Mouse (Mus musculus): ENCODE data around the gene Efcab2.

DNA sequence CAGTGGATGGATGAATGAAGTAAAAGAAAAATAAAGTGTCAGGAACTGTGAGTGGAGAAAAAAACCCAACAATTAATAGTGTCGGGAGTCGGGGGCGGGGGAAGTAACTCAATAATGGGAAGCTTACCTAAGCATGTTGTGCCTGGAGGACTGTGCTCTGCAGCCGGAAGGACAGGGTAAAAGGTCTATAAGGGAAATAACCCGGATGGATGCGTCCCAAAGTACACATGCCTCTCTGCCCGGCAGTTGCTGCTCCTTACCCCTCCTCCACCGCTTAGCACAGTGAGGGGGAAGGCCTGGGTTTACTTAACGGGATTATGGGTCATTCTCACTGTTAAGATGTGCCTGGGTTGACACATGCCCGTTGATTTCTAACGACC is 36.6 kb upstream of the Efcab2 start:
- TF ChIP-seq CTCF (IDR thresholded peaks at IDR 0.05; ENCODE audit: low read depth, low read length) (no peak), POLR2A (IDR thresholded peaks at IDR 0.05; ENCODE audit: extremely low read depth, insufficient read depth, low read length) (no peak)
